ENCODE assay signal across 8 mouse cellular contexts in the genomic region with DNA sequence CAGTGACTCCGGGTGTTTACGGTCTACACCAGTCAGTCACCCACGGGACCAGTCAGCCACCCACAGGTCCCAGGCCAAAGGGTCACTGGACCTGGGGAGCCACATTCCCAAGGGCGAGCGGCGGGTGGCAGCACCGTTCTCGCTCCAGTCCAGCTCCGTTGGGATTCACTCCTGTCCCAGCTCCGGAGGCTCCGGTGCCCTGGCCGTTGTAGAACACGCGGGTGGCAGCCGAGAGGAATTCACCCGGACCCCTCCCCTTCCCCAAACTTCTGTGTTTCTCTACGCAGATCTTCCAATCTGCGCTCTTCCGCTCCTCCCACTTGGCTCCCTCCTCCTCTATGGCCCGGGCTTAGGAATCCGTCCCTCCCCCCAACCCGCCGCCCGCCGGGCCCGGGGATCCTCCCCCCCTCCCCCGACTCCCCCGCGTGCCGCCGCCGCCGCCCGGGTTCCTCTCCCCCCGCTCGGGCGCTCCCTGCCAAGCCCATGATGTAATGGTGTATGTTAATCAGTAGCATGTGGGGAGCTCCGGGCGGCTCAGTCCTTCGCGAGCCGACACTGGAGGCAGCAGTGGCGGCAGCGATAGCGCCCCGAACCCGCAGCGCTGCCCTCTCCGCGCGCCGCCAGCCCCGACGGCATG. TPM values are rescaled to one million over a fixed set of nuclear protein-coding genes. Genes with fewer than 3 reads are reported as not detected.
DNase-seq lines count a peak whose midpoint lies in the region; ATAC-seq and TF ChIP-seq lines count a peak whose summit lies in the region.

Gene Samd4, plus strand, starts transcription at position 424 of the 637 bp plus-strand sequence.

- peak within 1 kb of the TSS; percentile 71 for H3K9ac ChIP-seq in forebrain, embryonic 11.5 days (ENCODE audit: low read length)
- H3K9ac ChIP-seq in heart, embryonic 14.5 days (ENCODE audit: low read length) = peak within 1 kb of the TSS; percentile 100
- peak within 1 kb of the TSS; percentile 81 for H3K9ac ChIP-seq in kidney, postnatal 0 days (ENCODE audit: low read depth, low read length)
- H3K9ac ChIP-seq in liver, embryonic 12.5 days = peak within 1 kb of the TSS; percentile 41
- H3K9ac ChIP-seq in stomach, postnatal 0 days (ENCODE audit: low read length) = peak within 1 kb of the TSS; percentile 82

- TF ChIP-seq CTCF in brain, embryonic 14.5 days (IDR thresholded peaks at IDR 0.05; ENCODE audit: borderline replicate concordance, extremely low read depth, insufficient read depth, insufficient read length) = no peak
- peak; percentile 46 for TF ChIP-seq CTCF in kidney, postnatal 0 days (IDR thresholded peaks at IDR 0.05; ENCODE audit: low read depth)
- peak; percentile 55 for TF ChIP-seq CTCF in stomach, postnatal 0 days (IDR thresholded peaks at IDR 0.05; ENCODE audit: low read depth)

- H3K4me1 ChIP-seq in forebrain, embryonic 11.5 days (replicated peaks; ENCODE audit: control insufficient read depth, insufficient read depth, low read length) = peaks cover 12% of the 10 kb centered on the region; the same call in 1 of the 2 replicates
- peaks cover 2 to 27% of the 10 kb centered on the region in 2 experiments; a peak in 3 of 4 replicates for H3K4me1 ChIP-seq in heart, embryonic 14.5 days (ENCODE audit: control insufficient read depth in 2 of 2, insufficient read depth in 2 of 2, low read length in 2 of 2)
- H3K4me1 ChIP-seq in kidney, postnatal 0 days (replicated peaks; ENCODE audit: insufficient read depth, low read length) = 0 out of 2 replicates have a peak, but pooled peaks cover 7% of the 10 kb centered on the region
- peaks cover 33% of the 10 kb centered on the region for H3K4me1 ChIP-seq in liver, embryonic 12.5 days
- 0 out of 2 replicates have a peak, but pooled peaks cover 3% of the 10 kb centered on the region for H3K4me1 ChIP-seq in stomach, postnatal 0 days (replicated peaks; ENCODE audit: control insufficient read depth, insufficient read depth)

- peak within 1 kb of the TSS; percentile 68 for H3K27ac ChIP-seq in forebrain, embryonic 11.5 days (ENCODE audit: low read depth, low read length)
- peak within 1 kb of the TSS; percentile 99 for H3K27ac ChIP-seq in heart, embryonic 14.5 days (replicated peaks in 1 of 2; ENCODE audit: control insufficient read depth in 1 of 2, insufficient read depth in 1 of 2, low read depth in 2 of 2, low read length in 2 of 2)
- H3K27ac ChIP-seq in kidney, postnatal 0 days = peak within 1 kb of the TSS; percentile 89
- H3K27ac ChIP-seq in liver, embryonic 12.5 days = peak within 1 kb of the TSS; percentile 48; the same call in 1 of the 2 replicates
- H3K27ac ChIP-seq in stomach, postnatal 0 days (replicated peaks) = peak within 1 kb of the TSS; percentile 88

- peak; percentile 78 for ATAC-seq in forebrain, embryonic 11.5 days (replicated peaks; ENCODE audit: low FRiP score)
- peak; percentile 80 for ATAC-seq in heart, embryonic 14.5 days (ENCODE audit: insufficient number of reproducible peaks, insufficient read depth, low FRiP score, low read depth)
- ATAC-seq in kidney, postnatal 0 days (replicated peaks; ENCODE audit: low FRiP score, low read depth) = peak; percentile 74
- ATAC-seq in liver, embryonic 12.5 days = peak; percentile 57
- ATAC-seq in stomach, postnatal 0 days (ENCODE audit: low FRiP score, low TSS enrichment) = peak; percentile 81

- peak within 1 kb of the TSS; percentile 80 for H3K4me2 ChIP-seq in forebrain, embryonic 11.5 days (ENCODE audit: low read depth, low read length, severe bottlenecking)
- peak within 1 kb of the TSS; percentile 74 for H3K4me2 ChIP-seq in heart, embryonic 14.5 days (ENCODE audit: low read length)
- peak within 1 kb of the TSS; percentile 95 for H3K4me2 ChIP-seq in kidney, postnatal 0 days (ENCODE audit: low read length)
- peak within 1 kb of the TSS; percentile 74 for H3K4me2 ChIP-seq in liver, embryonic 12.5 days
- H3K4me2 ChIP-seq in stomach, postnatal 0 days (replicated peaks; ENCODE audit: low read depth) = peak within 1 kb of the TSS; percentile 97

- no peak for TF ChIP-seq EP300 in stomach, postnatal 0 days (optimal IDR thresholded peaks at IDR 0.05)

- DNase-seq in CD4-positive helper T cell, adult 2 months (ENCODE audit: low read depth, low spot score) = peak; percentile 23
- peak; percentile 93 for DNase-seq in brain, embryonic 14.5 days (ENCODE audit: low read depth)
- DNase-seq in forebrain, embryonic 11.5 days (ENCODE audit: low spot score) = peak; percentile 93
- DNase-seq in kidney, postnatal 0 days (ENCODE audit: low spot score) = peak; percentile 93
- DNase-seq in naive thymus-derived CD4-positive, alpha-beta T cell, adult 2 months (ENCODE audit: low read depth) = peak; percentile 12
- DNase-seq in stomach, postnatal 0 days (ENCODE audit: low spot score) = peak; percentile 84

- WGBS in forebrain, embryonic 11.5 days = 1% methylated on average over 46 of the region's 54 CpGs
- under 1% methylated on average over 54 of the region's 54 CpGs for whole genome bisulfite sequencing in heart, embryonic 14.5 days
- WGBS in kidney, postnatal 0 days = under 1% methylated on average over 33 of the region's 54 CpGs
- WGBS in liver, embryonic 12.5 days (ENCODE audit: insufficient replicate concordance) = 2% methylated on average over 47 of the region's 54 CpGs
- under 1% methylated on average over 43 of the region's 54 CpGs for WGBS in stomach, postnatal 0 days

- no peaks in the 10 kb centered on the region for H3K9me3 ChIP-seq in forebrain, embryonic 11.5 days (ENCODE audit: control insufficient read depth, low read length)
- H3K9me3 ChIP-seq in heart, embryonic 14.5 days (ENCODE audit: control insufficient read depth, low read length) = no peaks in the 10 kb centered on the region
- H3K9me3 ChIP-seq in kidney, postnatal 0 days (replicated peaks; ENCODE audit: low read length) = no peaks in the 10 kb centered on the region
- H3K9me3 ChIP-seq in liver, embryonic 12.5 days (replicated peaks) = no peaks in the 10 kb centered on the region
- H3K9me3 ChIP-seq in stomach, postnatal 0 days (ENCODE audit: control insufficient read depth, low read length) = no peaks in the 10 kb centered on the region

- no peaks in the 10 kb centered on the region; the same call in 1 of the 2 replicates for H3K27me3 ChIP-seq in forebrain, embryonic 11.5 days (ENCODE audit: control insufficient read depth, insufficient read depth, low read length)
- H3K27me3 ChIP-seq in heart, embryonic 14.5 days (ENCODE audit: control insufficient read depth, insufficient read depth, low read length) = no peaks in the 10 kb centered on the region
- no peaks in the 10 kb centered on the region for H3K27me3 ChIP-seq in kidney, postnatal 0 days (ENCODE audit: insufficient read depth, low read length)
- peaks cover 81% of the 10 kb centered on the region for H3K27me3 ChIP-seq in liver, embryonic 12.5 days (replicated peaks)
- no peaks in the 10 kb centered on the region for H3K27me3 ChIP-seq in stomach, postnatal 0 days (ENCODE audit: control insufficient read depth, insufficient read depth, low read length)

- peak within 1 kb of the TSS; percentile 58 for H3K4me3 ChIP-seq in forebrain, embryonic 11.5 days (ENCODE audit: low read depth, low read length)
- H3K4me3 ChIP-seq in heart, embryonic 14.5 days (ENCODE audit: control insufficient read depth in 1 of 2, insufficient read depth in 1 of 2, low read depth in 1 of 2, low read length in 2 of 2) = peak within 1 kb of the TSS; percentile 87 to 94
- peak within 1 kb of the TSS; percentile 76 for H3K4me3 ChIP-seq in kidney, postnatal 0 days (replicated peaks; ENCODE audit: low read depth, low read length)
- H3K4me3 ChIP-seq in liver, embryonic 12.5 days = peak within 1 kb of the TSS; percentile 53
- peak within 1 kb of the TSS; percentile 67 for H3K4me3 ChIP-seq in stomach, postnatal 0 days (ENCODE audit: low read depth, low read length)

- peak; percentile 47; the same call in 1 of the 2 replicates for TF ChIP-seq POLR2A in brain, embryonic 14.5 days (IDR thresholded peaks at IDR 0.05; ENCODE audit: borderline replicate concordance, extremely low read depth, insufficient read depth, insufficient read length, poor library complexity, severe bottlenecking)

- no peaks in the 10 kb centered on the region for H3K36me3 ChIP-seq in forebrain, embryonic 11.5 days (ENCODE audit: control insufficient read depth, insufficient read depth, low read length)
- peaks cover 7% of the 10 kb centered on the region; the same call in 1 of the 2 replicates for H3K36me3 ChIP-seq in heart, embryonic 14.5 days (ENCODE audit: control insufficient read depth, insufficient read depth, low read length)
- H3K36me3 ChIP-seq in kidney, postnatal 0 days (ENCODE audit: insufficient read depth, low read length) = no peaks in the 10 kb centered on the region
- H3K36me3 ChIP-seq in liver, embryonic 12.5 days = no peaks in the 10 kb centered on the region
- no peaks in the 10 kb centered on the region for H3K36me3 ChIP-seq in stomach, postnatal 0 days (ENCODE audit: control insufficient read depth, insufficient read depth, low read length)

RNA-seq across cellular contexts. Expression of gene Samd4, which starts in this region (rescaled TPM):
- 5.8 and 7.8 TPM in 2 replicates for polyA plus RNA-seq in brain, embryonic 14.5 days (2012; rRNA removed)
- polyA plus RNA-seq in forebrain, embryonic 11.5 days (2014; fragmentation: Nextera tagmentation; extraction: Ambion mirVana) = 2.9 and 4.2 TPM in 2 replicates
- 11.0 and 12.0 TPM in 2 replicates for polyA plus RNA-seq in heart, embryonic 14.5 days (2014; fragmentation: Nextera tagmentation; extraction: Ambion mirVana)
- 4.4 and 5.2 TPM in 2 replicates for polyA plus RNA-seq in kidney, postnatal 0 days (2015; fragmentation: Nextera tagmentation; extraction: Ambion mirVana)
- polyA plus RNA-seq in liver, embryonic 12.5 days (2016; fragmentation: Nextera tagmentation; extraction: Ambion mirVana) = 0.65 and 0.67 TPM in 2 replicates
- 3.4 and 4.1 TPM in 2 replicates for polyA plus RNA-seq in stomach, postnatal 0 days (2015; fragmentation: Nextera tagmentation; extraction: Ambion mirVana)

Comparison
In these comparisons a context has a peak if more than half of its experiments do, and no peak if none do; other contexts are left out.
1. Peak in every context shown above with its lines: DNase-seq, ATAC-seq, H3K4me3 ChIP-seq and H3K27ac ChIP-seq.
2. Peak in ATAC-seq, H3K4me3 ChIP-seq, H3K27ac ChIP-seq, H3K9ac ChIP-seq and H3K4me2 ChIP-seq in liver, embryonic 12.5 days; RNA of the gene not detected or under 1 TPM.
3. DNase-seq: peak in every context shown above with its lines; median percentile 93 in brain, embryonic 14.5 days; 93 in forebrain, embryonic 11.5 days; 93 in kidney, postnatal 0 days; 84 in stomach, postnatal 0 days; 23 in CD4-positive helper T cell, adult 2 months; 12 in naive thymus-derived CD4-positive, alpha-beta T cell, adult 2 months.
4. H3K27ac ChIP-seq: peak in every context shown above with its lines; median percentile 99 in heart, embryonic 14.5 days; 89 in kidney, postnatal 0 days; 88 in stomach, postnatal 0 days; 68 in forebrain, embryonic 11.5 days; 48 in liver, embryonic 12.5 days.
5. H3K9ac ChIP-seq: peak in every context shown above with its lines; median percentile 100 in heart, embryonic 14.5 days; 82 in stomach, postnatal 0 days; 81 in kidney, postnatal 0 days; 71 in forebrain, embryonic 11.5 days; 41 in liver, embryonic 12.5 days.